Mouse (Mus musculus) liver, adult (tissue): ENCODE data around the gene Rpl35a.

Experiments used
- GATA4 ChIP-seq: IDR thresholded peaks from 2 replicates; pipeline ENCODE4 v1.6.1; 2014; ENCODE audit warnings: mild to moderate bottlenecking, low read length; ENCODE audit not compliant: insufficient replicate concordance

The Rpl35a gene

DNA sequence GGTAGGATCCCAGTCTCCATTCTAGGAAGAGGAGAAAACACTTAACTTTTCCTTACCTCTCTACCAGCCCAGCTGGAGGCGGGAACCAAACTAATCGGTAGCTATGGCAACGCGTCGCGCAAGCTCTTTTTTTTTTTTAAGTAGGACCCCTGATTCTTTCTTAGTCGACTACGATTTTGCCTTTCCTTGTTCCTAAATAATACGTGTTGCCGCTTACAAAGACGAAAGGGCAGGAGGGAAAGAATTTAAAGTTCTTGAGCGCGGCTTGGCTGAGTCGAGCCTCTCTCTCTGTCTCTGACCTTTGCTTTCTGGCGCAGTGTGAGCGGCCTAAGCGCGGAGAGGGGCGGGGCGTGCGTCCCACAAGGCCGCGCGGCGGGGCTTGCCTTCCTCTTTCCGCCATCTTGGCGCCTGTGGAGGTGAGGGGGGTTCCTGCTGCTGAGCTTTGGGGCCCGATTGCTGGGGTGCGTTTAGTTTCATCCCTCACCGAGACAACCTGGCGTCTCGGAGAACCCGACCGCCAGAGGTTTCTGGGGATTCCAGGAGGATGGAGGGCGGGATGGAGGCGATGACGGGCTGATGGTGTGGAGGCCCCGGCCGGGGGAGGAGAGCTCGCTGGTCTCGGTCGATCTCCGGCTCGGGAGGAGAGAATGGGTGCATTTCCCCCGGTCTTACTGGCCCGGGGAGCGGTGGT, at the start of gene Rpl35a, which contains the start of gene Iqcg:
TSS of gene Rpl35a (plus strand) at position 359 of the 691 bp plus-strand sequence.
TSS of gene Iqcg (minus strand) at position 124 of the 691 bp plus-strand sequence.
- peak; percentile 53; the same call in 1 of the 2 replicates for TF ChIP-seq GATA4

DNA sequence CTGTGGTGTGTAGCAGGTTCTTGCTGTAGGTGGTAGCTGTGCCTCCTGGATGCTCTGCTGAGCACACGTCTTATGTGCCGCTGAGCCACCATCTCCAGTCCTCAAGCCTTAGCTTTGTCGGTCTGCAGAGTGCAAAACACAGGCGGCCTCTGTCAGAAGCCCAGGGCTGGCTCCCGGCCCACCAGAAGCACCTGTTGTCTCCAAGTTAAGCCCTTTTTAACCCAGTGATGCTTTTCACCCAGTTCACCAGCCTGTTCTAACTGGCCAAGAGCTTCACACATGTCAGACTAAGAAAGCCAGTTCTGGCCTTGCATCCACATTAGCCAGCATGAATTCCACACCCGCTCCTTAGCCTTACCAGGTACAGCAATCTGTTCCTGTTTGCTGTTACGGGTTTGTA, 49.4 kb upstream of the Rpl35a start:
- TF ChIP-seq GATA4, result no peak

DNA sequence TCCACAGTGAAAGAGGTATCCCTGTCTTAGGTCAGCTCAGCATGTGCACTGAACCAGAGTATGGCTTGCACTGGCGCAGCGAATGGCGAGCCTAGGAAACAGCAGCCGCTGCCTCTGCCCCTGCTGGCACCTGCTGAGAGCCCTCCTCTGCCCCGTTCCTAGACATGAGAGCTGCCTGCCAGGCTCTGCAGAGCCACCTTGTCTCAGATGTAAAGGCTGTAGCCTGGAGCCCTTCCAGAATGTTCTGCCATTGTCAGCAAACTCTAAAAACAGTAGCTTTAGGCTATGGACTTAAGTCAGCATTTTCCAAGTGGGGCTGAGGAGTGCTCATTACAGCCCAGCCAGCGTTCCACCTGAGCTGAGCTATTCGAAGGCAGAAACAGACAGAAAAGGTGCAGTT, 48.8 kb upstream of the Rpl35a start:
- TF ChIP-seq GATA4, result no peak

DNA sequence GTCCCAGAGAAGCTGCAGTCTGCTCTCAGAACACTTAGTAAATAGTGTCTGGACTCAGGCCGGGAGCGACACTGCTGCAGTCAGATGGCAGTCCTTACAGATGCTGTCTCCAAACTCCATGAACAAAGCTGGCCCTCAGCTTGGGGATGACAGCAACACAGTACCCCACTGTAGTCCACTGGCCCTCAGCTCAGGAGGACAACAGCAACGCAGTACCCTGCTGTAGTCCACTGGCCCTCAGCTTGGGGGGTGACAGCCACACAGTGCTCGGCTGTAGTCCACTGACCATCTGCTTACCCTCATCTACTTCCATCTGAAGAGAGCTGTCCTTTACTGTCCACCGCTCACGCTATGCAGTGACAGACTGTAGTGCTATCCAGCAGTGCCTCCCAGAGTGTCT, 46.1 kb upstream of the Rpl35a start:
- no peak for TF ChIP-seq GATA4

GRCm38 (mm10) chr16:33013801-33014200, 42.5 kb upstream of the Rpl35a start:
- no peak for TF ChIP-seq GATA4

DNA sequence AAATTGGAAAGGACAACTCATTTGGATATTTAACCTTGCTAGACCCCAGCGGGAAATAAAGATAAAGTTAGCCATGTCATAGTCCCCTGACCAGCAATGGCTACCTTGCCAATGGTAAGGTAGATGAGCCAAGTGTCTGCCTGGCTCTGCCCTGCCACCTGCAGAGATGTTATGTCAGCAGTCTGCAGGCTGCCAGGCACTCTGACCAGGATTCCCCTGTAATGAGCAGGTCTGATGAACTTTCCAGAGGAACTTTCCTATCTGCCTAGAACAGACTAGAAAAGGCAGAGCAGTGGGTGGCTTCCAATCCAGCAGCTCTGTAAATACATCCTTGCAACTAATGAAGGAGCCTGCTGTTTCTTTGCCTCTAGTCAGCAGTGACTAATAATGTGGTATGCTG, 41.3 kb upstream of the Rpl35a start:
- no peak for TF ChIP-seq GATA4

GRCm38 (mm10) chr16:33015396-33015907, 40.8 kb upstream of the Rpl35a start:
- TF ChIP-seq GATA4, result no peak

DNA sequence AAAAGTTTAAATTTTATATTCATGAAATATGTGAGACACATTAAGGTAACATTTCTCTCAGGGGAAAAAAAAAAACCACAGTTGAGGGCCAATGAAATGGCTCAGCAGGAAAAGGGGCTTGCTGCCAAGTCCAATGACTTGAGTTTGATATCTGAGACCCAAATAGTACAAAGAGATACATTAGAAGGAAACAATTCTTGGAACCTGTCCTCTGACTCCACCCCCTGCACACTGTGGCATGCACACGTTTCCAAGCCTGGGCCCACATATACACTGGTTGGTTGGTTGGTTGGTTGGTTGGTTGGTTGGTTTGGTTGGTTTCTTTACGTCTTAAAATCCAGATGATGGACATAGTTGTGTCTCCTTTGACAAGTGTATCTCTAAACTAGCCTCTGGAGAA, 40.3 kb upstream of the Rpl35a start:
- no peak for TF ChIP-seq GATA4

DNA sequence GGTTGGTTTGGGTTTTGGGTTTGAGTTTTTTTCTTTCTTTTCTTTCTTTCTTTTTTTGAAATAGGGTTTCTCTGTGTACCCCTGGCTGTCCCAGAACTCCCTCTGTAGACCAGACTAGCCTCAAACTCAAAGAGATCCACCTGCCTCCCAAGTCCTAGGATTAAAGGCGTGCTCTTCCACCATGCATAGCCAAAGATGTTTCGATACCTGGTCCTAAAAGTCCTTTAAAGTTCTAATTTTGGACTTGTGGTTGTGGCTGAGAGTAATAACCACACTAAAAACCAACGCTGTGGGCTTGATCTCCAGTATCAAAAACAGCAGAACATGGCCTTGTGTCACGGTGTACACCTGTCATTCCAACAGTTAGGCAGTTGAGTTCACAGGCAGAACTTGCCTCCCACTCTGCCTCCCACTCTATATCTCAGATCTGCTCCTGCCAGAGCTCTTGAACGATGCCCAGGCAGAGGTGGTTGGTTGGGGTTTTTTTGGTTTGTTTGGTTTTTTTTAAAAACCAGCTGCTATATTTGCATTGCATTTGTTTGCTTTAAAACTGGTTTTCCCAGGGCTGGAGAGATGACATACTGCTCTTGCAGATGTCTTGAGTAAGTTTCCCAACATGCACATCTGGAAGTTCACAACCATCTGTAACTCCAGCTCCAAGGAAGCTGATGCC, 38.4 kb upstream of the Rpl35a start:
- no peak for TF ChIP-seq GATA4

DNA sequence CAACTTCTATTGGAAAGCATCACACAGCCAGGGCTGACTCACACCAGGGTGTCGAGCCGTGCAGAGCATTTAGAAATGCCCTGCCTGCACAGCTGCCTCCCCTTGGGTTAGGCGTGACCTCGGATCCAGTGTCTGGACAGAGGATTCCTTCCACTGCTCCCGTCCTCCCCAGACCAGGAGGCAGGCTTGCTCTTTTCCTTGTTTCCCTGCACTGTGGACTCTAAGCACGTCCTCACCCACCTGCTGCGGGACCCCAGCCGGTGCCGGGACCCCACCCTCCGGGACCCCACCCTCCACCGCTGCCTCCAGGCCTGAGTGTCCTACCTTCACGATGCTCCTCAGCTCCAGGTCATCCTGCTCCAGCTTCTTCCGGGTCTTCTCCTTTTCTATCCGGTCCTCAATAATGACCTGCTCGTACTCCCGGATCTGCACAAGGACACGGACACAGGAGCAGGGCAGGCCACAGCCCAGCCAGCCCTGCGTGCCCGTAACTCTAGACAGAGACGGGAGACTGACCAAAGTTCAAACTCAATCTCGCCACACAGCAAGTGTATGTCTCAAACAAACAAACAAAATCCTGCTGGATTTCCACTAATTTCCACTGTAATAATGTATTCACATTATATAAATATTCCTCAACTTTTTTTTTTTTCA, 37.0 kb upstream of the Rpl35a start:
- no peak for TF ChIP-seq GATA4

GRCm38 (mm10) chr16:33021381-33021780, 34.9 kb upstream of the Rpl35a start:
- TF ChIP-seq GATA4, result no peak

GRCm38 (mm10) chr16:33023750-33024149, 32.5 kb upstream of the Rpl35a start:
- TF ChIP-seq GATA4, result no peak

DNA sequence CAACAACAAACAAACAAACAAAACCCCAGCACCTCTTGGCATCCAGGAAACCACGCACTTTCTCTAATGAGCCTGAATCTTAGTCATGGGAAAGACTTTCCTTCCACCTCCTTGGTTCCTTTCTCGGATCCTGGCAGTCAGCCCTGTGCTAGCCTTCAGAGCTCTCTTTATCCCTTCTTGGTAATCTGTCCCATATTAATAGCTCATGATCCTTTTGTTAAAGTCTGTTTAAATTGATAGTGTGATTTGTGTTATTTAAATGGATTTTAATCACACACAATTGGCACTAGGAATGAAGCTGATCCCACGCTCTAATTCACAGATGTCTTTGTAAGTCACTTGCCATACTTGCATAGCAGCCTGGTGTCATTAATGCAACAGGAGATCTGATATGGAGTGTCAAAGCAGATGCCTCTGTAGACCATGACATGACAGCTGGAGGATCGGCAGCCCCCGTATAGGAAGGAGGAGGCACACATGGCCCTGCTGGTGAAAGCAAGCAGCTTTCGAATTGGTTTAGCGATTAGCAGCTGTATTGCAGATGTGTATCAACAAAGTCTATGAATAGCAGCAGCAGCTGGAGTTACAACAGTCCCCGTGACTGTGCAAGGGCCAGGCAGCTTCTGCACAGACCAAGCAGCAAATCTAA, 31.7 kb upstream of the Rpl35a start:
- TF ChIP-seq GATA4, result no peak

DNA sequence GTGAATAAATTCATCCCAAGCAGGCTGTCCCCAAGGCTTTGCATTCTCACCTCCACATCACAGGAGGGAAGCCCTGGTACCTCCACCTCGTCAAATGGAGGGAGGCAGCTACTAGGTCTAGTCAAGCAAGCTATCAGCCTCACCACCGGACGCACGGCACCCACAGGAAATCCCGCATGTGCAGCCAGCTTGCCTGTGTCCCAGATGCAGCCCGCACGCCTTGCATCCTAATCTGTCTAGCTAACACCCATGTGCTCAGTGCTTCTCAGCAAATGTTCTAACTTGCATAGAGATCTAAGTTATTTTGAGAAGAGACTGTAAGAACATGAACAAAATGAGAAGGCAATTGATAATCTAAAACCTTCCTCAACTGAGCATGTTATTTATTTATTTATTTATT, 29.9 kb upstream of the Rpl35a start:
- TF ChIP-seq GATA4, result no peak

DNA sequence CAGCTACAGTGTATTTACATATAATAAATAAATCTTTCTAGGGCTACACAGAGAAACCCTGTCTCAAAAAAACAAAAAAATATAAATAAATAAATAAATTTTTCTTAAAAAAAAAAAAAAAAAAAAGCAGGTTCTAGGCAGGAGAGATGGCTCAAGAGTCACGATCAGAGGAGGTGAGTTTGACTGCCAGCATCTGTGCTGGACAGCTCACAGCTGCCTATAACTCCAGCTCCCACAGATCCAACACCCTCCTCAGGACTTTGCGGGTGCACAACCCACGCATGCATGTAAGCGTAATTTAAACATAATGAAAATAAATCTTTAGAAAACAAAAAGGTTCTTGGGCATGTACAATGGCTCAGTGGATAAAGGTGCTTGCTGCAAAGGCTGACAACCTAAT, 20.2 kb upstream of the Rpl35a start:
- no peak for TF ChIP-seq GATA4

DNA sequence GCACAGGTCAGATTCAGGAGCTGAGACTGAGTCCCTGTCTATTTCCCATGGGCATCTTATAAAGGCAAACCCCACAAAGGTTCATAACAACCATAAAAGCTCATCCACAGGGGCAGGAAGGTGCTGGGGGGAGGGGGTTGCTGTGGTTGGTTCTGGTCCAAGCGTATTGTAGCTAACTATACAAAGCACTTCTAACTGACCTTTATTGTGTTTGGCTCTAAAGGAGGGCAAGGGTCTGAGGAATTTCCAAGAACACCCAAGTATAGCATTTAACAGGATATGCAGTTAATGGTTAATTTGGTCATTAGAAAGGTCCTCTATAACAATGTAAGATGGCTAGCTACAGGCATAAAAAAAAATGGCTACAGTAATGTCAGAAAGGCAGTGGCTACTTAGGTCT, 13.6 kb upstream of the Rpl35a start:
- TF ChIP-seq GATA4, result no peak

- TF ChIP-seq GATA4, result no peak
These were observed 13.0 kb upstream of the Rpl35a start for GRCm38 (mm10) chr16:33043268-33043667.
